Mouse (Mus musculus): ENCODE results near the gene Hcfc1. TPM values are rescaled to one million over a fixed set of nuclear protein-coding genes. Genes with fewer than 3 reads are reported as not detected.

Gene Hcfc1
- polyA plus RNA-seq, 1 experiment from 2014 or later = 88.4 TPM

Other genes starting within 250 kb of the Hcfc1 start
- 9.2 and 12.7 TPM in 2 replicates for gene Abcd1, start 249.8 kb downstream of the Hcfc1 start, polyA plus RNA-seq (2016; fragmentation: Nextera tagmentation; extraction: Ambion mirVana)
- gene Plxnb3, start 209.3 kb downstream of the Hcfc1 start, polyA plus RNA-seq (2016; fragmentation: Nextera tagmentation; extraction: Ambion mirVana) = 0.04 TPM in 1 of 2 replicates, not detected in the other
- gene Srpk3, start 192.0 kb downstream of the Hcfc1 start, polyA plus RNA-seq (2016; fragmentation: Nextera tagmentation; extraction: Ambion mirVana) = 1.1 and 1.6 TPM in 2 replicates
- gene Idh3g, start 179.5 kb downstream of the Hcfc1 start, polyA plus RNA-seq (2016; fragmentation: Nextera tagmentation; extraction: Ambion mirVana) = 178 and 190 TPM in 2 replicates
- 111 and 116 TPM in 2 replicates for gene Ssr4, start 179.3 kb downstream of the Hcfc1 start, polyA plus RNA-seq (2016; fragmentation: Nextera tagmentation; extraction: Ambion mirVana)
- 0.40 and 0.61 TPM in 2 replicates for gene Pdzd4, start 141.4 kb downstream of the Hcfc1 start, polyA plus RNA-seq (2016; fragmentation: Nextera tagmentation; extraction: Ambion mirVana)
- 0.10 TPM in 2 replicates for gene Avpr2, start 74.3 kb downstream of the Hcfc1 start, polyA plus RNA-seq (2016; fragmentation: Nextera tagmentation; extraction: Ambion mirVana)
- 0.63 and 1.7 TPM in 2 replicates for gene L1cam, start 70.3 kb downstream of the Hcfc1 start, polyA plus RNA-seq (2016; fragmentation: Nextera tagmentation; extraction: Ambion mirVana)
- gene Arhgap4, start 44.5 kb downstream of the Hcfc1 start, polyA plus RNA-seq (2016; fragmentation: Nextera tagmentation; extraction: Ambion mirVana) = 1.7 and 2.4 TPM in 2 replicates
- gene Naa10, start 44.4 kb downstream of the Hcfc1 start, polyA plus RNA-seq (2016; fragmentation: Nextera tagmentation; extraction: Ambion mirVana) = 180 and 205 TPM in 2 replicates
- 11.2 and 13.7 TPM in 2 replicates for gene Renbp, start 35.5 kb downstream of the Hcfc1 start, polyA plus RNA-seq (2016; fragmentation: Nextera tagmentation; extraction: Ambion mirVana)
- 65.0 and 66.6 TPM in 2 replicates for gene Irak1, start 57.6 kb upstream of the Hcfc1 start, polyA plus RNA-seq (2016; fragmentation: Nextera tagmentation; extraction: Ambion mirVana)
- not detected in 2 replicates for gene Opn1mw, start 161.1 kb upstream of the Hcfc1 start, polyA plus RNA-seq (2016; fragmentation: Nextera tagmentation; extraction: Ambion mirVana)
- 13.8 and 14.0 TPM in 2 replicates for gene Mecp2, start 169.0 kb upstream of the Hcfc1 start, polyA plus RNA-seq (2016; fragmentation: Nextera tagmentation; extraction: Ambion mirVana)
- not detected in 2 replicates for gene Tex28, start 201.5 kb upstream of the Hcfc1 start, polyA plus RNA-seq (2016; fragmentation: Nextera tagmentation; extraction: Ambion mirVana)
- gene Tktl1, start 210.9 kb upstream of the Hcfc1 start, polyA plus RNA-seq (2016; fragmentation: Nextera tagmentation; extraction: Ambion mirVana) = 0.05 and 0.06 TPM in 2 replicates

Data from limb, embryonic 10.5 days (tissue).